Mouse (Mus musculus) intestine, embryonic 15.5 days (tissue): ENCODE measurements at regions not wholly inside any gene's neighbourhood (a gene's known extent, or its start where the extent isn't known, plus 50 kb on each side); places are given as distances from the start of the nearest gene placed in this dataset.
A peak's percentile ranks its signal among the peaks of the same experiment; 100 is the strongest.

Experiments used
- ATAC-seq: fragments of 200-750 bp; cut with Nextera tagmentation; 2 replicates; pipeline ENCODE4 v1.8.0; 2017; ENCODE audit warnings: moderate TSS enrichment, moderate library complexity
- H3K27ac ChIP-seq: fragments of 300-500 bp; sonication (generic); 2 replicates; pipeline ENCODE4 v1.5.1; 2015; ENCODE audit warnings: mild to moderate bottlenecking, inconsistent platforms
- H3K27me3 ChIP-seq: fragments of 300-500 bp; sonication (generic); replicated peaks from 2 replicates; pipeline ENCODE4 v1.6.1; 2015; ENCODE audit warnings: inconsistent platforms
- H3K36me3 ChIP-seq: fragments of 300-500 bp; sonication (generic); 2 replicates; pipeline ENCODE4 v1.6.1; 2015; ENCODE audit warnings: inconsistent platforms
- H3K4me1 ChIP-seq: fragments of 300-500 bp; sonication (generic); replicated peaks from 2 replicates; pipeline ENCODE4 v1.6.1; 2015; ENCODE audit warnings: inconsistent platforms
- H3K4me2 ChIP-seq: fragments of 300-500 bp; sonication (generic); replicated peaks from 2 replicates; pipeline ENCODE4 v1.6.1; 2015; ENCODE audit warnings: mild to moderate bottlenecking, inconsistent platforms
- H3K4me3 ChIP-seq: fragments of 300-500 bp; sonication (generic); replicated peaks from 2 replicates; pipeline ENCODE4 v1.5.1; 2015; ENCODE audit warnings: inconsistent platforms
- H3K9ac ChIP-seq: fragments of 300-500 bp; sonication (generic); 2 replicates; pipeline ENCODE4 v1.6.1; 2015; ENCODE audit warnings: inconsistent platforms
- H3K9me3 ChIP-seq: fragments of 300-500 bp; sonication (generic); 2 replicates; pipeline ENCODE4 v1.6.1; 2016; ENCODE audit warnings: inconsistent platforms
- WGBS: fragments of 180-500 bp; shearing (Covaris S2); methylation state at CpG from one replicate; pipeline ENCODE4 v1.1.7; 2015; 5-methylcytosine and 5-hydroxymethylcytosine counted together

- no peaks in the 10 kb centered on the region for H3K4me1 ChIP-seq
- peak; percentile 43; the same call in 1 of the 2 replicates for ATAC-seq
Observed at GRCm38 (mm10) chr11:112902618-112903017, 120.6 kb downstream of the Sox9 start.

GRCm38 (mm10) chr11:112910309-112910708, 128.3 kb downstream of the Sox9 start:
- ATAC-seq: peak; percentile 96
- H3K4me1 ChIP-seq: no peaks in the 10 kb centered on the region; the same call in 1 of the 2 replicates
- H3K4me2 ChIP-seq: peak overlapping the region; percentile 33; the same call in 1 of the 2 replicates
- 0 out of 2 replicates have a peak overlapping the region, but pooled peaks have one; percentile 10 for H3K4me3 ChIP-seq
- H3K27ac ChIP-seq: peak overlapping the region; percentile 77
- no peaks in the 10 kb centered on the region for H3K27me3 ChIP-seq
- no peak overlapping the region for H3K9ac ChIP-seq
- H3K36me3 ChIP-seq: no peaks in the 10 kb centered on the region
- WGBS: 42% methylated on average over 5 of the region's 5 CpGs
- no peaks in the 10 kb centered on the region for H3K9me3 ChIP-seq

More at GRCm38 (mm10) chr11:112902618-112903017, 120.6 kb downstream of the Sox9 start:
- 60% methylated on average over 3 of the region's 3 CpGs for WGBS
- H3K4me3 ChIP-seq: no peak overlapping the region
- H3K27ac ChIP-seq: no peak overlapping the region
- no peak overlapping the region for H3K9ac ChIP-seq
- H3K4me2 ChIP-seq: no peak overlapping the region
- no peaks in the 10 kb centered on the region for H3K36me3 ChIP-seq
- H3K27me3 ChIP-seq: no peaks in the 10 kb centered on the region
- no peaks in the 10 kb centered on the region for H3K9me3 ChIP-seq

GRCm38 (mm10) chr11:112912875-112913274, 130.9 kb downstream of the Sox9 start:
- H3K9ac ChIP-seq: no peak overlapping the region
- no peak overlapping the region for H3K4me3 ChIP-seq
- WGBS: 73% methylated on average over 3 of the region's 3 CpGs
- H3K27ac ChIP-seq: no peak overlapping the region
- no peaks in the 10 kb centered on the region for H3K36me3 ChIP-seq
- H3K27me3 ChIP-seq: no peaks in the 10 kb centered on the region
- H3K4me2 ChIP-seq: no peak overlapping the region
- no peak for ATAC-seq
- H3K4me1 ChIP-seq: no peaks in the 10 kb centered on the region; the same call in 1 of the 2 replicates
- no peaks in the 10 kb centered on the region for H3K9me3 ChIP-seq

DNA sequence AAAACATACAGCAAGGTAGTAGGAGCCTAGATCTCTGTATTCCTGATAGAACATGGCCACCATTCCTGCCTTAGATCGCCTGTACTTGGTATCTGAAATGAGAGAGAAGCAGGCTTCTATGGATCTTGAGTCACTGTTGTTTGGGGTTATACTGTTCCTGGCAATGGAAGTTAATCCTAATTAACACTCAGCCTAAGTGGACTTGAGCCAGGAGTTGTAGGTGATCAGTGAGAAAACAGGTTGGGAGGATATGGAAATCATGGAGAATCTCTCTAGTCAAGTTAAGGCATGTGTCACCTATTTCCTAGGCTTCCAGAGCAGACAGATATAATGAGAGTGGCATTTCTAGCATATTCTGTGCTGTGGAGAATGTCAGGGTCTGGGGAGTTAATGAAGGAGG, 134.9 kb downstream of the Sox9 start:
- Histone ChIP-seq H3K4me3 (no peak overlapping the region), H3K27ac (no peak overlapping the region), H3K4me2 (no peak overlapping the region), H3K9me3 (no peaks in the 10 kb centered on the region), H3K36me3 (no peaks in the 10 kb centered on the region), H3K27me3 (no peaks in the 10 kb centered on the region), H3K9ac (no peak overlapping the region), H3K4me1 (no peaks in the 10 kb centered on the region)
- WGBS: 93% methylated on average over 1 of the region's 1 CpGs
- no peak for ATAC-seq

DNA sequence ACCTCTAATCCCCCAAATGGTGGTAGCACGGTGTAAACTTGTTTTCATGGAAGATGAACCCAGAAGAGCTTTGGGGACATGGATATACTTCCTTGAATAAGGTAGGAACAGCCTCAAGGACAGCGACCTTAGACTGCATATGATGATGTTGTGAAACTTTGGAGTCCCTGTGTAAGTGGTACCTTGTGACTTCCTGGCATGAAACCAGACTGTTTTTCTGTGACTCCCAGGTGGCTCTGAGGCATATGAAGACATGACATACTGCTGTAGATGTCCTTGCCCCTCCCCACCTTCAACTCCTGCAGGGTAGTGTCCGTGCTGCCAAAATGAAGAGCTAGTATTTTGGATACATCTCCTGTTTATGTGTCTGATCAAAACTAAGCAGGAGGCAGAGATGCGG, 138.1 kb downstream of the Sox9 start:
- Histone ChIP-seq H3K4me1 (no peaks in the 10 kb centered on the region), H3K4me3 (no peak overlapping the region), H3K36me3 (no peaks in the 10 kb centered on the region), H3K9ac (no peak overlapping the region), H3K4me2 (no peak overlapping the region), H3K27me3 (no peaks in the 10 kb centered on the region), H3K9me3 (no peaks in the 10 kb centered on the region), H3K27ac (no peak overlapping the region)
- 83% methylated on average over 4 of the region's 4 CpGs for WGBS
- no peak for ATAC-seq

GRCm38 (mm10) chr11:112924577-112924976, 142.6 kb downstream of the Sox9 start:
- no peaks in the 10 kb centered on the region for H3K36me3 ChIP-seq
- 0 out of 2 replicates have a peak, but pooled peaks cover 3% of the 10 kb centered on the region for H3K4me1 ChIP-seq
- no peaks in the 10 kb centered on the region for H3K9me3 ChIP-seq
- no peak for ATAC-seq
- H3K4me3 ChIP-seq: no peak overlapping the region
- WGBS: 59% methylated on average over 1 of the region's 1 CpGs
- H3K9ac ChIP-seq: no peak overlapping the region
- no peaks in the 10 kb centered on the region for H3K27me3 ChIP-seq
- no peak overlapping the region for H3K27ac ChIP-seq
- H3K4me2 ChIP-seq: no peak overlapping the region

DNA sequence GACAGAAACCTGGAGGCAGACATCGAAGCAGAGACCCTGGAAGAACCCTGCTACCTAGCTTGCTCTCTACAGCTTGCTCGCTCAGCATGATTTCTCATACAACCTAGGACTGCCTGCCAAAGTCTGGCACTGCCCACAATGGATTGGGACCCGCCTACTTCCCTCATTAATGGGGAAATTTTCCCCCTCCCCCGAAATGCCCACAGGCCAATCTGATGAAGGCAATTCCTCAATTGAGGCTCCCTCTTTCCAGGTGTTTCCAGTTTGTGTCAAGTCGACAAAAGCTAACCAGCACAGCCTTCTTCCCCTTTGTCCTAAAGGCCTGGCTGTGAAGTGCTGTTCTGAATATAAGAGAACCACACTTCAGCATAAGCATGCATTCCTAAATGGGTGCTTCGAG, 143.1 kb downstream of the Sox9 start:
- no peak overlapping the region for H3K4me2 ChIP-seq
- no peak overlapping the region for H3K27ac ChIP-seq
- H3K27me3 ChIP-seq: no peaks in the 10 kb centered on the region
- no peak overlapping the region for H3K9ac ChIP-seq
- no peaks in the 10 kb centered on the region for H3K9me3 ChIP-seq
- H3K4me1 ChIP-seq: 0 out of 2 replicates have a peak, but pooled peaks cover 3% of the 10 kb centered on the region
- H3K36me3 ChIP-seq: no peaks in the 10 kb centered on the region
- WGBS: 64% methylated on average over 6 of the region's 6 CpGs
- ATAC-seq: no peak
- H3K4me3 ChIP-seq: no peak overlapping the region

DNA sequence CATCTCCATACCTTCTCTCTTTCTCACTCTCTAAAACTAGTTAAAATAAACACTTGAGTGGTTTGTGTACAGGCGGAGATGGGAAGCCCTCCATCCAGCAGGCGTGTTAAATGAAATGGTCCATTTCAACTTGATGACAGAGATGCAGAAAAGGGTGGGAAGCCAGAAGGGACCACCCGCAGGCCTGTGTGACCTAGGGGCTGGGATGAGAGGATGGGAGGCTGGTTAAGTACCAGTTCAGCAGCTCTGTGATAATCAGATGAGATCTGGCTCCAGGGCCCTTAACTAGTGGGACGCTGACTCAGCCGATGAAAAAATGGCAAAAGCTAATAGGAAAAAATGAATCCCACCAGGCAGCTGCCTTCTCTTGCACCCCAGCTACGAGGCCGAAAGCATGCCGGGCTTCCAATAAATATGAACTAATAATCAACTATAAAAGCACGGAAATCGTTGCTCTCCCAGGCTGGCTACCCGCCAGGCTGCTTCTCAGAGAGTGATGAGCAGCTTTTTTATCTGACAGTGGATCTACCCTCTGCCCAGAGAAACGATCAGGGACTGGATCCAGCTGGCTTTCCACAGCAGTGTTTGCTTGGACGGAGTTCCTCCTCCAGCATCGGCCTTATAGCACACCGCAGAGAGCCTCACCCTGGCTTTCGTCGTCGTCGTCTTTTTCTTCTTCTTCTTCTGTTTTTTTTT, 144.5 kb downstream of the Sox9 start:
- peak; percentile 72 for ATAC-seq
- H3K4me2 ChIP-seq: no peak overlapping the region
- H3K27me3 ChIP-seq: no peaks in the 10 kb centered on the region
- 43% methylated on average over 19 of the region's 19 CpGs for WGBS
- no peak overlapping the region for H3K4me3 ChIP-seq
- H3K36me3 ChIP-seq: no peaks in the 10 kb centered on the region
- 0 out of 2 replicates have a peak, but pooled peaks cover 3% of the 10 kb centered on the region for H3K4me1 ChIP-seq
- H3K27ac ChIP-seq: no peak overlapping the region
- no peak overlapping the region for H3K9ac ChIP-seq
- no peaks in the 10 kb centered on the region for H3K9me3 ChIP-seq

GRCm38 (mm10) chr11:112930186-112930808, 148.3 kb downstream of the Sox9 start:
- Histone ChIP-seq H3K36me3 (no peaks in the 10 kb centered on the region), H3K27ac (no peak overlapping the region), H3K4me3 (no peak overlapping the region), H3K4me1 (0 out of 2 replicates have a peak, but pooled peaks cover 3% of the 10 kb centered on the region), H3K9me3 (no peaks in the 10 kb centered on the region), H3K4me2 (no peak overlapping the region), H3K9ac (no peak overlapping the region), H3K27me3 (no peaks in the 10 kb centered on the region)
- WGBS: 61% methylated on average over 10 of the region's 10 CpGs
- ATAC-seq: no peak

DNA sequence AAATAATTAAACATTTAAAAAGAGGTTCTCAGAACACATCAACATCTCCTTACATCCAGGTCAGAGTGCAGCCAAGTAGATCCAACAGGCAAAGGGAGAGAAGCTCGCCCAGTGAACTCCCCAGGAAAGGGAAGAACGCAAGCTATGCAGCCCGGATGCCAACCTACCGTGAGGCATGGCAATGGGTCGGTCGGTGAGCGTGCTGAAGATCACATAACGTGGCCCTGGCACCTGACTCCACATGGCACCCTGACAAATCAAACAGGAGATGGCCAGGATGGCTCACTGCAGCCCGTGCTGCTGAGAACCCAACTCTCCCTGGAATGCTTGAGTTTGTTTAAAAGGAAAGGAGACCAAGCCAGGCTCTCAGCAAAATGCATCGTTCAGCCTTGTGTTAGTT, 156.0 kb downstream of the Sox9 start:
- Histone ChIP-seq H3K27ac (no peak overlapping the region), H3K27me3 (no peaks in the 10 kb centered on the region), H3K4me3 (no peak overlapping the region), H3K4me1 (no peaks in the 10 kb centered on the region), H3K4me2 (no peak overlapping the region), H3K9ac (no peak overlapping the region), H3K9me3 (no peaks in the 10 kb centered on the region), H3K36me3 (no peaks in the 10 kb centered on the region)
- 88% methylated on average over 10 of the region's 10 CpGs for WGBS
- ATAC-seq: no peak

DNA sequence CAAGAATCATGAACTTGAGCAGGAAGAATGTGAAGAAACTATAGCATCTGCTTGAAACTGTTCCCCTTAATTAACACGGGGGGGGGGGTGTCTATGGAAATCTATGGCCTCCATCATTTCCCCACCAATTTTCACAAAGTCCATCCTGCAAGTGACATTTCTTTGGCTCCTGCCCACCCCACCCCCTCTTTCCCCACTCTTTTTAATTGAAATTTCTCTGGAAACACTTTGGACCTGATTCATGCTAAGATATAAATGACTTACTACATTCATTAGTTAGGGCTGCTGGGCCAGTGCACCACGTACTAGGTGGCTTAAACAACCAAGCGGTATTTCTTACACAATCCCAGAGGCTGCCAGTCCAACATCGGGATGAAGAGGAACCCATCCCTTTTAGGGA, 169.4 kb downstream of the Sox9 start:
- Histone ChIP-seq H3K36me3 (no peaks in the 10 kb centered on the region), H3K4me2 (no peak overlapping the region), H3K9ac (no peak overlapping the region), H3K27me3 (no peaks in the 10 kb centered on the region), H3K4me1 (no peaks in the 10 kb centered on the region), H3K9me3 (no peaks in the 10 kb centered on the region), H3K4me3 (no peak overlapping the region), H3K27ac (no peak overlapping the region)
- 72% methylated on average over 4 of the region's 4 CpGs for WGBS
- no peak for ATAC-seq

- no peaks in the 10 kb centered on the region for H3K9me3 ChIP-seq
- no peaks in the 10 kb centered on the region for H3K36me3 ChIP-seq
- no peak overlapping the region for H3K4me2 ChIP-seq
- WGBS: 79% methylated on average over 10 of the region's 10 CpGs
- no peak overlapping the region for H3K9ac ChIP-seq
- ATAC-seq: no peak
- H3K27me3 ChIP-seq: no peaks in the 10 kb centered on the region
- no peak overlapping the region for H3K27ac ChIP-seq
- H3K4me1 ChIP-seq: no peaks in the 10 kb centered on the region
- H3K4me3 ChIP-seq: no peak overlapping the region
Observed at GRCm38 (mm10) chr11:112952356-112952755, 170.3 kb downstream of the Sox9 start.

GRCm38 (mm10) chr11:112953491-112953890, 171.5 kb downstream of the Sox9 start:
- no peak for ATAC-seq
- Histone ChIP-seq H3K4me1 (no peaks in the 10 kb centered on the region), H3K9me3 (no peaks in the 10 kb centered on the region), H3K27me3 (no peaks in the 10 kb centered on the region), H3K4me2 (no peak overlapping the region), H3K36me3 (no peaks in the 10 kb centered on the region), H3K4me3 (no peak overlapping the region), H3K27ac (no peak overlapping the region), H3K9ac (no peak overlapping the region)
- WGBS: 58% methylated on average over 4 of the region's 4 CpGs
